Mouse (Mus musculus): Measurements from ENCODE around the gene Meltf.

Meltf gene

DNA sequence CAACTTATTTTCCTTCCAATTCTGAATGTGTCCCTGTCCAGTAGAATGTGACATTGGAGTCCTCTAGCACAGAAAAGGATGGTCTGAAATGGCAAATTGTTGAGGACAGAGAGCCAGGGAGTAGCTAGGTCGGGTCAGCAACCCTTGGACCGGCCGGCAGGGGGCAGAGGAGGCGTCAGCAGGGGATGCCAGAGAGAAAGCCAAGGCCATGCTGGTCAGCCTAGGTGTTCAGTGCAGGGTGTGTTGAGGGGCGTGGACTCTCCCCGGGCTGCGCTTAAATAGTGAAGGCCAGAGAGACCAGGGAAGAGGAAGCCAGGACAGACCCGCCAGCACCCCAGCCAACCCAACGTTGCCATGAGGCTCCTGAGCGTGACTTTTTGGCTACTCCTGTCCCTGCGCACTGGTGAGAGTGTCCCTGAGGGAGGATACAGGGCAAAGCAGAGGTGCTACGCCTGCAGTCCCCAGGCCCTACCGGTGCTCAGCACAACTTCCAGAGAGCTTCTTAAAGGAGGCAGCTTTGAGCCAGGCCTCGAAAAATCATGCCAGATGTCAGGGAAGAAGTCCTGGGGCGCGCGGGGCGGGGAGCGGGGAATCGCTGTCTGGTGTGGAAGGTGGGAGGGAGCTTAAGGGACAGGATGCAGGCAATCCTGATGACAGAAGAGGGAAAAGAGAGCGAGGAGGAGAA, at the start of gene Meltf:
Meltf (plus strand) TSS at position 238 of the 685 bp plus-strand sequence.
- no peak for DNase-seq (ENCODE audit: low spot score)

DNA sequence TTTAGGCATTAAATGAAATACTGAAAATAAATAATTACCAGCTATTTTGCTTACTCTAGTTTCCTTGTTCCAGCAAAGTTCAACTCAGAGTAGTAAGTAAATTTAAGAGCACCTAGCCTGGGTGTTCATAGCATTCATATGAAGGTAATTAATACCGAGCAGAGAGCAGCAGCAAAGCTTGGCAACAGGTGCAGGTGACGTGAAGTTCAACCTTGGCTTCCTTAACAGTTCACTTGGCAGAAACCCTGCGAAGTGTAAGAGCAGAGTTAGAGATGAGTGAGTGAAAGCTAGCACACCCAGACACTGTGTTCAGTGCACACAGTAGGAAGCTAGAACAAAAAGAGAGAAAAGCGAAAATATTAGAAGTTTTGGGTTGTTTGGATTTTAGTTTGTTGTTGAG, 47.9 kb upstream of the Meltf start:
- DNase-seq (ENCODE audit: low spot score): no peak

DNA sequence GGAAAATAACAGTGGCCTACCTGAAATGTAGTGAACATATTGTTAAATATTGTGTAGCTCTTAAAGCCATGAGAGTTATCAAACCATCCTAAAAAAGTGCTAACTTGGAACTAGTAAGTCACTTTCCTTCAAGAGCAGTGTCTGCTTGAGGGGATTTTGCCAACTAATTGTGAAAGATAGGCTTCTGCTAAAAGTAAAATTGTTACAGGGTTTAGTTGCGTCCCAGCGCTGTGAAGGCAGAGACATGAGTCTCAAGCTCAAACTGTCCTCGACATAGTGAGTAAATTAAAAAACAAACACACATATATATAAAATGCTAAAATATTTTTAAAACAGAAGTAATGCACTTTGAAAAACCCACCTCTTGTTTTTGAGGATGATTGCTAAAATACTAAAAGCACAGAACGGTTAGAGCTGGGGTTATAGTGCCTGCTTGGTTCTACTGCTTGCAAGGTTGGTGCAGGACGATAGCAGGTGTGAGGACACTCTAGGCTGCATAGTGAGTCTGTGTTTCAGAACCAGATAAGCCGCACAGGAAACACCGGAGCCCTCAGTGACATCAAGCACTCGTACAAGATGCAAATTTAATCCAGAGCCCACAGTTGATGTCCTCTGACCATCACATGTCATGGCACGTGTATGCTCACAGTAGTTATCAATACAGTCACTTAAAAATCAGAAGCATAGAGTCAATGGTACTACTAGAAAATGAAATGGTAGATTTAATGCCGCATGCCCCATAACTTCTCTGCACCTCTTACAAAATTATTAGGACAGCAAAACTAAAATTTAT, 45.8 kb upstream of the Meltf start:
- DNase-seq (ENCODE audit: low spot score): no peak

DNA sequence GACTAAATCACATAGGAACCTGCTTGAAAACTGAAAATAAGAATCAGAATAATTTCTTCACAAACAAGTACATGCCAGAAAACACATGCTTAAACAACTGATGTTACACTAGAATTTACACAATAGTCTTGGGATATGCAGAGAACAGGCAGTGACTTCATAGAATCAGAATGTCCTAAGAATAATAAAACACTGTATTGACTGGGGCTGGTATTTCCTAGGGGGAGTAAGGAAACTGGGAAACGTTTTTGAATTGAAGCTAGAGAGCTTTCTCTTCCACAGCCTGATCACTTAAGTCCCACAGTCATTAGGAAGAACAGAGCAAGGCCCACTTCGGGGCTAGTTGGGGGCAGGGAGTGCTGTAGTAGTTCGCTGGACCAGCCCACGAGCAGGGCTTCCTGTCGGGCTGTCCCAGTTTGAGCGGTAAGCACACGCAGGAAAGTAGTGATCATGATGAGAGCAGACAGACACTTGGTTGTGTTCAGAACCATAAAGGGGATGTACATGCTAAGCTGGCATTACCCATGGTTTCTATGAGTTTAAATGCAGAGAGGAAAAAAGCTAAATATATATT, 44.5 kb upstream of the Meltf start:
- no peak for DNase-seq (ENCODE audit: low spot score)

DNA sequence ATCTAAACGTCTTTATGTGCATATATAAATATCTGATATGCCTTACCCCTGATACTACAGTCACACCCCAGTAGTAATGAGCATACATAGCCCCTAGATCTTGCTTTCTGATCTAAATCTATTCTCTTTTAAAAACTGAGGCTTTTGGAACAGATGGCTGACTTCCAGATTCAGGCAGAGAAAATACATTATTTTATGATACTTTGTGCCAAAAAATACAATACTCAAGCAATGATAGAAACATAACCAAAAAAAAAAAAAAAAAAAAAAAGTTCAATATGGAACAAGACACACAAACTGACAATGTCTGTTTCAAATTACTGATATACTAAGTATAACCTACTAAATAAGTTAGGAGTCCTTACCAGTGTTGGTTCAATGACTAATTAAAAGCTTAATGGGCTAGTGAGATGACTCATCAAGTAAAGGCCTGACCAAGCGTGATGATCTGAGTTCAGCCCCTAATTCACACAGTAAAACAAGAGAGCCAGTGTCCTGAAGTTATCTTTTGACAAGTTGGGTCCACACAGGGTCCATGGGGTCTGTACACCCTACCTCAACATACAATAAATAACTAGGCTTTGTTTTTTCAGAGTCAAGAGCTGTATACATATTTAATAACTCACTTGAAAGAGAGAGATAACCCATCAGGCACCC, 43.8 kb upstream of the Meltf start:
- DNase-seq (ENCODE audit: low spot score): no peak

DNA sequence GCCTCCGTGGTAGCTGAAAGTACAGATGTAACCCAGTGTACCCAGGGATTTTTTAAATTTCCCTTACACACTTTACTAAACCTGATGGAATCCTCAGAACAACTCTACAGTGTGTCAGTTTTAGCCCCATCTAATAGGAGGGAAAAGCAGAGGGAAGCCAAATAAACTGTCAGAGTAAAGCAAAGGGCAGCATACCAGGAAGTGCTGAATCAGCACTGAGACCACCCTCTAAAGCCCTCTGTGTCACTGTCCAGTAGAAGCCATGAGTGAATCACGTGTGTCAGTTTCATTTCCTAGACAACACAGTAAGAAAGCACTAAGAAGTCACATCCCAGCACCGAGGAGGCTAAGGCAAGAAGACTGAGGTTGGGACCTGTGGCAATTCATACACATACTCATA, 41.2 kb upstream of the Meltf start:
- no peak for DNase-seq (ENCODE audit: low spot score)

DNA sequence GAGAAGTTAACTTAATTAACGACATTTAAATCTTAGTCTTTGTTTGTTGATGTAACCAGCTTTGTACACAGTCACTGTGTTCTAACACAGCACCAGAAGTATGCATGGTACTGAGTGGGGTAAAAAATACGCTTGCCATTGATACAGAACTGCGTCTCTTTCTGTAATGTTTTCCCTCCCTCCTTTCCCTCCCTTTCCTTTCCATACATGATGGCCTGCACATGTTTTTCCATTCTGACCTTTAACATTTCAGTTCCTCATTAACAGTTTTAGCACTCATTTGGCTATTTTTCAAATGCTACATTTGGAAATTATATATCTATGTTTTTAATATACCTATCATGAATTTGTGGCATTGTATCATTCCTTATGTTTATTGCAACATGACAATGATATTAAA, 34.4 kb upstream of the Meltf start:
- DNase-seq (ENCODE audit: low spot score): no peak

DNA sequence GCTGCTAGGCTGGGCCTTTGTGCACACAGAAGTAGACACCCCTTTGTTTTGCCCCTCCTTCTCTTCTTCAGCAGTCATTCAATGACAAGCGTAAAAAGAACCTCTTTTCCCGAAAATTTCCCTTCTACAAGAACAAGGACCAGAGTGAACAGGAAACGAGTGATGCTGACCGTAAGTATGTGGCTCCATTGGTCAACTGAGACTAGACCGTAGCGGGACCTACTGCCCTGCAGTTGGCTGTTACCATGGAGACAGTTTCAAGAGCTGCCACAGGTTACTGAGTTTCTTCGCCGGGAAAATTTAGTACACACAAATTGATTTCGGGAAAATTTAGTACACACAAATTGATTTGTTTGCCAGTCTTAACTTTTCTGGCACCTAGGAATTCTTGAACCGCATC, 31.8 kb upstream of the Meltf start:
- no peak for DNase-seq (ENCODE audit: low spot score)

DNA sequence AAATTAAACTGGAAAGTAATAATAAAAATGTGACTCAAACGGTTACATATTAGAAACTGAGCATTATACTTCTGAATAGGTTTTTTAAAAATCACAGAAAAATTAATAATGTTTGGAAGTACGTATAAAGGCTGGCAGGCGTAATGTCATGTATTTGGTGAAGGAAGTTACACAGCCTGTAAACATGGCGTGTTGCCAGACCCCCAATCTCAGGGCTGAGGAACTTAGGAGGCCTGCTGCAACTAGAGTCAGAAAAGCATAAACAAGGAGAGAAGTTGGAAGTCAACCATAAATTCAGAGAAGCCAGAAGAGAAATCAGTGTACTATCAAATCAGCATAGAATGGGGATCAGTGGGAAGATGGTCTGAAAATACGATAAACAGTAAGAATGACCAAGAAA, 14.7 kb upstream of the Meltf start:
- no peak for DNase-seq (ENCODE audit: low spot score)

DNA sequence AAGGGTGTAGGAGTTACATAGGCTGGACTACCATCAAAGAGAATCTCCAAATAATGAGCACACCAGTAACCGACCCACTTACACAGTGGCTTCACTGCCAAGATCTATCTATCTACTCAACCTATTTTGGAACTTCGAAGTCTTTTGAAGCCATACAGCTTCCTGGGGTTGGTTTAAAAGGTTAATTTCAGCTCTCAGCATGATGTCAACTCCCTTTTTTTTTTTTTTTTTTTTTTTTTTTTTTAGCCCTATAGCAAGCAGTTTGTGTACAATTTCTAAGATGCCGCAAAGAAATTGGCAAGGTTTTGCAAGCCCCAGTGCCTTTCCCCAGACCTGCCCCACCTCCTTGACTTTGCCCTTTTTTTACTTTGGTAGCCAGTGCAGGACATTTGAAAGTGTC, 13.4 kb upstream of the Meltf start:
- no peak for DNase-seq (ENCODE audit: low spot score)

DNA sequence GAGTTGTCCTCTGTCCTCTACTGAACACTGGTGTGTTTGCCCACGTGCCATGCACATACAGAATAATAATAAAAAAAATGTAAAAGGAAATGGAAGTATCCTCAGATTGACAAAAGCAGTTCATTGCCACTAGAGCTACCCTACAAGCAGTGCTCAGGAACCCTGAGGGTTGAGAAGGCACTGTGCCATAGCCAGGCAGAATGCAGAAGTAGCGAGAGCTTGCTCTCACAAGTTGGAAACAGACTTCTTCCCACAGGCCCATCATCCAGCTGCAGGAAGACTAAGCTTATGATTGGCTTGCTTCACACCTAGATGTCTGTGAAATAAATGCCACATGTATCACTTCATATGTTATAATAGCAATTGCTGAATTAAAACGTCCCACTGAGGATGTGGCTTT, 11.7 kb upstream of the Meltf start:
- DNase-seq (ENCODE audit: low spot score): no peak

DNA sequence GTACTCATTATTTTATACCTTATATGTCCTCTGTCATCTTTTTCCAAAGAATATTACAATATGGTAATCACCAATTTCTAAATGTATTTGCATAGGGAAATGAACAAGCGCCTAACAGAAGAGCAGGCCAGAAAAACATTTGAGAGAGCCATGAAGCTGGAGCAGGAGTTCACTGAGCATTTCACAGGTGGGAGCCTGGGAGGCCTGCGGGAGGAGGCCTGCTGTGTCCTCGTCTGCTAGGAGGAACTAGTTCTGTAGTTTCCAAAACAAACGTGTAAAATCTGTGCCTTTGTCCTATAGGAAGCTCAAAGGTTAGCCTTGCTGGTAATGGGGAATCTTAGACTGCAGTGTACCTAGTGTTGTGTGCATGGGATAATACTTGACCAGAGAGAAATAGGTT, 10.9 kb upstream of the Meltf start:
- DNase-seq (ENCODE audit: low spot score): no peak

DNA sequence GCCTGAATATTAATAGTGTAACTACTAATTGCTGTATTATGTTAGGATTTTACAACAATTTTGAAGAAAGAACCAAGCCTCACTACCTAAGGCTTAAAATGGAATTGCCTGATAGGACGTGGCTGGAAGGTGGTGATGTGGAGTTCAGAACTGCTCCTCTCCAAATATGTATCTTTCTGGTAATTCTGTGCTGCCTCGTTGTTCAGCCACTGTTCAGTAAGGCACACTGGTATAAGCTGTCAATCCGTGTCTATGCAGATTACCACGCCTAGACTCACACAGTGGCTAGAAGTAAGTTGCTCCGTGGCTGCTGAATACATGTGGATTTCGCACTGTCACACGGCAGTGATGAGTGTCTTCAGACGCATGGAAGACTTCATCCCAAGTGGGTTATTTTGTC, 4.9 kb upstream of the Meltf start:
- DNase-seq (ENCODE audit: low spot score): no peak

DNA sequence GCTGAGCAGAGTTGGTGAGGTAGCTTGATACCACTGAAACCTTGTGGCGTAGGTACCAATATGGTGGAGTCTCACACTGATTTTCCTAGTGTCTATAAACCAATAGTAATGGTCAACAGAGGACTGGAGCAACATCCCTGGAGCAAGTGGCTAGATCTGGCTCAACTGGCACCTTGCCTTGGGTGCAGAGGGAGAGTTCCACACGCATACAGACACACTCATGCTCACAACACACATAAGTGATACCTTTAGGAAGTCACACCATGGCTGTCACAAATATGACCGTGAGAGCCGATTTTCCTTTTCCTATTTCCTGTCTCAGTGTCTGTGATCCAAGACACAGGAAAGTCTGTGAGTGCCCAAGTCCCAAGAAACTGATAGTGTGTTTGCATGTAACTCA, 3.2 kb upstream of the Meltf start:
- no peak for DNase-seq (ENCODE audit: low spot score)

DNA sequence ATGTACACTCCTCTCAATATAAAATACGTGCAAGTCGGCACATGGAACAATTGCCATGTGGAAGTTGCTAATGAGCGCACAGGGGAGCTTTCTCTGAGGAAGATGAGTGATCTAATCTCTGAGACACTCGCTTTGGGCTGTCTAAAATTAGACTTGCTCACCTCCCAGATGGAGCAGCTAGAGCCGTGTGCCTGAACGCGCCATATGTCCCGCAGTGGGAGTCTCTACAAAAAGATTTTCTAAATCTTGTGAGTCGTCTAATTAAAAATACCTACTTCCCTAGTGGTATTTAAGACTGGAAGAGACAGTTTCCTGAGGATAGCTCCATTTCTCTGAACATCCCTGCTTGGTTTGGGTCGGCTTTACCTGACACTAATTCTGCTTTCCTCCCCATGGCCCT, 2.2 kb upstream of the Meltf start:
- peak; percentile 62 for DNase-seq (ENCODE audit: low spot score)

DNA sequence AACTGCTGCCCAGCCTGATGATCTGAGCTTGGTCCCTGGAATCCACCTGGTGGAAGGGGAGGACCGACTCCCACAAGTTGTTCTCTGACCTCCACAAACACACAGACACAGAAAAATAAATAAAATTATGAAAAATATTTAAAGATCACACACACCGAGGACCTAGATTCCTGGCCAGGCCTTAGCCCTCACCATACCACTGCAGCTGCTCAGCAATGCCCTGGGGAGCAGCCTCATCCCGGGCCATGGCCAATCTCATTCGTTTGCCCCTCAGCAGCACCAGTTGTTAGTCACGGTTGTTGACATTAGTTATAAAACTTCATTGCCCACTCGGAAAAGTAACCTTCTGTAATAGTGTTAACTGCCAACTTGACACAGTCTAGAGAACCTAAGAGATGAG, 558 bp upstream of the Meltf start:
- DNase-seq (ENCODE audit: low spot score): no peak

DNA sequence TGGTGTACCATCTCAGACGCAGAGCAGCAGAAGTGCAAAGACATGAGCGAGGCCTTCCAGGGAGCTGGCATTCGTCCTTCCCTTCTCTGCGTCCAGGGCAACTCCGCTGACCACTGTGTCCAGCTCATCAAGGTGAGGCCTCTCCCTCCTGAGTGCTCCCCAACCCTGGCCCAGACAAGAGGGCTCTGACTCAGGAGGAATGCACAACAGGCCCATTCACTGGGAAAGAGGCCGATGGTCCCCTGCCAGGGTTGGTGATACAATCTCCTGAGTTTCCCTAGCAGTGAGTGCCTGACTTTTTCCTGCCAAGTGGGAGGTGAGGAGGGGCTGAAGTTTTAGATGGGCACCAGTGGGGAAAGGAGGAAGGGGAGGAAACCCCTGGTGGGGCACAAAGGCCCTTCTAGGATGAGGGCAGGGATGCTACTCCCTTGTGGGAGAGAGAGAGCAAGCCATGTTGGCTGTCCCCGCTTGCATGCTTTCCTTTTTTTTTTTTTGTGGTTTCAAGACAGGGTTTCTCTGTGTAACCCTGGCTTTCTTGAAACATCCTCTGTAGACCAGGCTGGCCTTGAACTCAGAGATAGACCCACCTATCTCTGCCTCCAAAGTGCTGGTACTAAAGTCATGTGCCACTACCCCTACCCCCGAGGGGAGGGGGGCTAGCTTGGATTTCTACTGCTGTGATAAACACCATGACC, 1.7 kb downstream of the Meltf start:
- DNase-seq (ENCODE audit: low spot score): no peak

DNA sequence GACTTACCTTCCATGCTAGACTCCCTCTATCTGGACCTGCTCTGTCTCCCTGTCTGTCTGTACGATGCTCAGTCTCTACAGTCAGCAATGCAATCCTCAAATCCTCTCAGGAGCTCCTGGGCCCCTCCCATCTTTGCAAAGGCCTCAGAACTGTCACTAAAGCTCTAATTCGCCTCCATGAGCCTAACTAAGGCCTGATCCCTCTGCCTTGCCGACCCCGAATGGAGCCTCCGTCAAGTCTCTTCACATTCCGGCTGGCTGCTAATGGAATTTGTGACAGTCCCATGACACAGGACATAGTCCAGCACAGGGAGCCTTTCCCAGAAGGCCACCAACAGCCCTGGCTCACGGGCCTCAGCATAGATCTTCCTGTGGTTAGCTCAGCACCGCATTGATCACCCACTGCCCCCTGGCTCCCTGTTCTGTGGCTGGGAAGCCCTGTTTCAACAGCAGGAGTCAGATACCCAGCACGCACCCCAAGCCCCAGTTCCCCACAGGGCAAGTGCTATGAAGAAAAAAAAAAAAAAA, 3.8 kb downstream of the Meltf start:
- no peak for DNase-seq (ENCODE audit: low spot score)

DNA sequence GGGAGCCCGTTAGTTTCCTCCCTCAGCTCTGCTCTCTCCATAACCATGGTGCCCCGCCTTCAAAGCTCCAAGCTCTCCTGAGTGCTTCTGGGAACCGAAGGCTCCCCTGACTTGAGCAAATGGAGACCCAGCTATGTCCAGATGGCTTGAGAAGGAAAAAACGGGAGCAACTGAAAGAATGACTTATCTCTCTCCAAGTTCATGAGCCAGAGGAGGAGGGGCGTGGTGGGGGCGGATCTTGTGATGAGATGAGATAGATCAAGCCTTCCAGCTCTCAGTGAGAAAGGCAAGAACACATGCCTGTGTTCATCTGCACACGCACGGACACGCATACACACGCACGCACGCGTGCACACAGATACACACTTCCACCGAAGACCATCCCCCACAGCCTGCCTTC, 4.7 kb downstream of the Meltf start:
- DNase-seq (ENCODE audit: low spot score): no peak

DNA sequence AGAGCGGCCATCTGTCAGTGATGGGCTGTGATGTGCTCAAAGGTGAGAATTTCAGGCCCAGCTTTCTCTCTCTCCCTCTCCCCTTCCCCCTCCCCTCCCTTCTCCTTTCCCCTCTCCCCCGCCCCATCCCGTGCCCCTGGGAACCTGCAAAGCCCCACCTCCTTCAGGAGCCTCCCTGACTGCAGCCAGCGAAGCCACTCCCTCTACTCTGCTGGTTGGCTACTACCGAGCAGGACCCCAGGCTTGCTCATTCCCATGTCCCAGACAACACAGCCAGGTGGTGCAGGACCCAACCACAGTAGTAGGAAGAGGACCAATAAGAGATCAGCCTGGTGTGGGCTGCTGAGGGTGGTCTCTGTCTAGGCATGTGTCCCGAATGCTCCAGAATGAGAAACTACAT, 5.3 kb downstream of the Meltf start:
- no peak for DNase-seq (ENCODE audit: low spot score)

DNA sequence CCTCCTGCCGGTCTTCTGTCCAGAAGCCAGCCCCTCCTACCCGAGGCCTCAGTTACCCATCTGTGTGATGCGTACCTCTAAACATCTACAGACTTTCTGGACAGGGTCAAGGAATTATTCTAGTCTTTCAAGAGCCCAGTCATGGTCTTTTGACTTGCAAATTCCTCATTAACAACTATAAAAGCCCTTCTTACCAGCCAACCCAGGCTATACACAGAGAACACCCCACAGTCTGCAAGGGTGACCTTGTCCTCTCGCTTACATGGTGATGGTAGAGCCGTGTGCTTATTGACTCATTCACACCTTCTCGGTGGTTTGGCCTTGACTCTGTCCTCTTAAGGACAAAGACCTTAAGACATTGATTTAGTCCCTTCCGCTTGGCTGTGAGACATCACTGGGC, 12.3 kb downstream of the Meltf start:
- no peak for DNase-seq (ENCODE audit: low spot score)

All from left cerebral cortex, adult 11 months (tissue).